In genomic region chr7:111163861-111164260, GRCm38 (mm10) we compare ENCODE assay signal across 10 mouse cellular contexts.
DNase-seq lines count a peak whose midpoint lies in the region; ATAC-seq and TF ChIP-seq lines count a peak whose summit lies in the region.
"Had no signal": no experiment of that assay in that cellular context is flagged by ENCODE, and none has a peak within 500 bp of the region (broad histone marks: within the 10 kb centered on the region; RNA-seq: fewer than 3 reads in every experiment).

No protein-coding gene starts in this region.

- H3K27me3 ChIP-seq in hindbrain, embryonic 11.5 days (ENCODE audit: control insufficient read depth, insufficient read depth, low read length) = no peaks in the 10 kb centered on the region
- no peaks in the 10 kb centered on the region for H3K27me3 ChIP-seq in hindbrain, embryonic 13.5 days
- no peaks in the 10 kb centered on the region for H3K27me3 ChIP-seq in ES-Bruce4 (ENCODE audit: control insufficient read depth, insufficient read depth, low read length, poor library complexity, severe bottlenecking)
- no peaks in the 10 kb centered on the region for H3K27me3 ChIP-seq in forebrain, embryonic 16.5 days (replicated peaks; ENCODE audit: control insufficient read depth, insufficient read depth, low read length)
- H3K27me3 ChIP-seq: limb, embryonic 12.5 days had no signal

- no peak overlapping the region for H3K4me2 ChIP-seq in hindbrain, embryonic 11.5 days (replicated peaks; ENCODE audit: low read depth, low read length)
- H3K4me2 ChIP-seq in hindbrain, embryonic 13.5 days = no peak overlapping the region
- H3K4me2 ChIP-seq in forebrain, embryonic 16.5 days (ENCODE audit: low read length) = no peak overlapping the region
- H3K4me2 ChIP-seq: limb, embryonic 12.5 days had no signal

- no peak overlapping the region for H3K9ac ChIP-seq in hindbrain, embryonic 11.5 days (ENCODE audit: low read depth, low read length)
- no peak overlapping the region for H3K9ac ChIP-seq in hindbrain, embryonic 13.5 days
- no peak overlapping the region for H3K9ac ChIP-seq in ES-Bruce4 (ENCODE audit: low read depth, poor library complexity, severe bottlenecking)
- no peak overlapping the region for H3K9ac ChIP-seq in forebrain, embryonic 16.5 days (replicated peaks; ENCODE audit: low read depth, low read length)
- H3K9ac ChIP-seq: limb, embryonic 12.5 days had no signal

- H3K4me3 ChIP-seq in hindbrain, embryonic 11.5 days (ENCODE audit: low read depth, low read length) = no peak overlapping the region
- H3K4me3 ChIP-seq in hindbrain, embryonic 13.5 days = no peak overlapping the region
- H3K4me3 ChIP-seq in ES-Bruce4 (ENCODE audit: low read depth, low read length) = no peak overlapping the region
- no peak overlapping the region for H3K4me3 ChIP-seq in embryonic fibroblast, embryonic 13.5 days (ENCODE audit: insufficient read depth, low read length)
- H3K4me3 ChIP-seq in forebrain, embryonic 16.5 days (replicated peaks; ENCODE audit: low read length) = no peak overlapping the region
- H3K4me3 ChIP-seq: limb, embryonic 12.5 days; megakaryocyte, embryonic 14.5 days had no signal

- TF ChIP-seq EP300 in ES-Bruce4 (IDR thresholded peaks at IDR 0.05; ENCODE audit: insufficient read depth, low read depth, low read length) = no peak

- no peak for TF ChIP-seq POLR2A in ES-Bruce4 (IDR thresholded peaks at IDR 0.05; ENCODE audit: insufficient read depth, low read length)
- TF ChIP-seq POLR2A in embryonic fibroblast, embryonic 13.5 days (IDR thresholded peaks at IDR 0.05; ENCODE audit: low read depth, low read length) = no peak

- H3K9me3 ChIP-seq in hindbrain, embryonic 11.5 days (ENCODE audit: control insufficient read depth, low read length) = no peaks in the 10 kb centered on the region
- no peaks in the 10 kb centered on the region for H3K9me3 ChIP-seq in hindbrain, embryonic 13.5 days
- H3K9me3 ChIP-seq in ES-Bruce4 (replicated peaks; ENCODE audit: control insufficient read depth, insufficient read depth, low read length, poor library complexity, severe bottlenecking) = no peaks in the 10 kb centered on the region
- H3K9me3 ChIP-seq in forebrain, embryonic 16.5 days (ENCODE audit: control insufficient read depth, low read length) = no peaks in the 10 kb centered on the region
- H3K9me3 ChIP-seq: limb, embryonic 12.5 days had no signal

- no peaks in the 10 kb centered on the region for H3K36me3 ChIP-seq in hindbrain, embryonic 11.5 days (ENCODE audit: control insufficient read depth, insufficient read depth, low read length)
- no peaks in the 10 kb centered on the region for H3K36me3 ChIP-seq in hindbrain, embryonic 13.5 days
- H3K36me3 ChIP-seq in ES-Bruce4 (ENCODE audit: control insufficient read depth, insufficient read depth, low read length, poor library complexity, severe bottlenecking) = no peaks in the 10 kb centered on the region
- H3K36me3 ChIP-seq in forebrain, embryonic 16.5 days (ENCODE audit: control insufficient read depth, insufficient read depth) = no peaks in the 10 kb centered on the region
- H3K36me3 ChIP-seq: limb, embryonic 12.5 days had no signal

- peak; percentile 27 for TF ChIP-seq CTCF in ES-Bruce4 (IDR thresholded peaks at IDR 0.05; ENCODE audit: low read depth, low read length)
- TF ChIP-seq CTCF in embryonic fibroblast, embryonic 13.5 days (IDR thresholded peaks at IDR 0.05; ENCODE audit: borderline replicate concordance, insufficient read depth, low read length) = no peak

- H3K27ac ChIP-seq in hindbrain, embryonic 11.5 days (ENCODE audit: low read depth, low read length) = no peak overlapping the region
- H3K27ac ChIP-seq in hindbrain, embryonic 13.5 days = no peak overlapping the region
- H3K27ac ChIP-seq in ES-Bruce4 (ENCODE audit: insufficient read depth, low read length) = no peak overlapping the region
- H3K27ac ChIP-seq in embryonic fibroblast, embryonic 13.5 days (ENCODE audit: insufficient read depth, low read length) = peak overlapping the region; percentile 50
- H3K27ac ChIP-seq in forebrain, embryonic 16.5 days (ENCODE audit: low read length) = no peak overlapping the region
- H3K27ac ChIP-seq: limb, embryonic 12.5 days had no signal

- no peak for ATAC-seq in hindbrain, embryonic 11.5 days (ENCODE audit: low FRiP score)
- ATAC-seq in hindbrain, embryonic 13.5 days (ENCODE audit: low FRiP score) = no peak
- ATAC-seq in forebrain, embryonic 16.5 days = no peak

- no peaks in the 10 kb centered on the region for H3K4me1 ChIP-seq in hindbrain, embryonic 11.5 days (replicated peaks; ENCODE audit: control insufficient read depth, insufficient read depth, low read length)
- H3K4me1 ChIP-seq in hindbrain, embryonic 13.5 days (replicated peaks) = no peaks in the 10 kb centered on the region
- no peaks in the 10 kb centered on the region for H3K4me1 ChIP-seq in ES-Bruce4 (ENCODE audit: control insufficient read depth, insufficient read depth, low read length)
- peaks cover 3% of the 10 kb centered on the region; the same call in 1 of the 2 replicates for H3K4me1 ChIP-seq in embryonic fibroblast, embryonic 13.5 days (ENCODE audit: control insufficient read depth, insufficient read depth, low read length)
- H3K4me1 ChIP-seq in forebrain, embryonic 16.5 days (replicated peaks; ENCODE audit: control insufficient read depth, insufficient read depth, low read length) = peaks cover 8% of the 10 kb centered on the region
- H3K4me1 ChIP-seq: limb, embryonic 12.5 days had no signal

- 49% methylated on average over 3 of the region's 3 CpGs for WGBS in hindbrain, embryonic 11.5 days
- WGBS in hindbrain, embryonic 13.5 days = 51% methylated on average over 3 of the region's 3 CpGs
- 32% methylated on average over 3 of the region's 3 CpGs for WGBS in forebrain, embryonic 16.5 days

- DNase-seq in hindbrain, embryonic 11.5 days (ENCODE audit: low spot score) = peak; percentile 10
- peak; percentile 37 for DNase-seq in A20 (ENCODE audit: low read depth, low spot score)
- DNase-seq in lung, postnatal 14 days = no peak
- DNase-seq: gastrocnemius, postnatal 25 days had no signal
